Mouse (Mus musculus) midbrain, embryonic 16.5 days (tissue): ENCODE data around the gene Sox6. TPM values are rescaled to one million over a fixed set of nuclear protein-coding genes. Genes with fewer than 3 reads are reported as not detected.

Source experiments
- ATAC-seq: fragments of 200-750 bp; cut with Nextera tagmentation; 2 replicates; pipeline ENCODE4 v1.8.0; 2017; ENCODE audit warnings: moderate TSS enrichment
- H3K27ac ChIP-seq: fragments of 300-500 bp; sonication (generic); 2 replicates; pipeline ENCODE4 v1.5.1; 2014; ENCODE audit warnings: mild to moderate bottlenecking, low read length, mixed read lengths
- H3K27me3 ChIP-seq: fragments of 300-500 bp; sonication (generic); 2 replicates; pipeline ENCODE4 v1.6.1; 2014; ENCODE audit warnings: low read depth, low read length, mixed read lengths; ENCODE audit not compliant: control insufficient read depth, insufficient read depth
- H3K36me3 ChIP-seq: fragments of 300-500 bp; sonication (generic); 2 replicates; pipeline ENCODE4 v1.6.1; 2014; ENCODE audit warnings: mild to moderate bottlenecking, low read length, moderate library complexity, mixed read lengths; ENCODE audit not compliant: control insufficient read depth, insufficient read depth
- H3K4me1 ChIP-seq: fragments of 300-500 bp; sonication (generic); 2 replicates; pipeline ENCODE4 v1.6.1; 2014; ENCODE audit warnings: mild to moderate bottlenecking, low read length, mixed read lengths; ENCODE audit not compliant: control insufficient read depth, insufficient read depth
- H3K4me2 ChIP-seq: fragments of 300-500 bp; sonication (generic); 2 replicates; pipeline ENCODE4 v1.6.1; 2014; ENCODE audit warnings: mild to moderate bottlenecking, low read length, mixed read lengths
- H3K4me3 ChIP-seq: fragments of 300-500 bp; sonication (generic); 2 replicates; pipeline ENCODE4 v1.5.1; 2014; ENCODE audit warnings: low read depth, mild to moderate bottlenecking, low read length, moderate library complexity, mixed read lengths
- H3K9ac ChIP-seq: fragments of 300-500 bp; sonication (generic); 2 replicates; pipeline ENCODE4 v1.6.1; 2014; ENCODE audit warnings: low read depth, low read length, mixed read lengths
- H3K9me3 ChIP-seq: fragments of 300-500 bp; sonication (generic); replicated peaks from 2 replicates; pipeline ENCODE4 v1.6.1; 2014; ENCODE audit warnings: mild to moderate bottlenecking, low read length, mixed read lengths; ENCODE audit not compliant: control insufficient read depth, poor library complexity, severe bottlenecking
- WGBS: fragments of 180-500 bp; shearing (Covaris S2); extraction: QIAGEN DNeasy Blood & Tissue Kit; methylation state at CpG from one replicate; pipeline ENCODE4 v1.1.7; 2014; 5-methylcytosine and 5-hydroxymethylcytosine counted together
- polyA plus RNA-seq: library from polyadenylated mRNA; unstranded; fragments of >200 nt; fragmentation: Nextera tagmentation; extraction: Ambion mirVana; gene quantifications from 2 replicates; pipeline ENCODE4 v1.2.1, GENCODE M21; 2015

Sox6 gene
- polyA plus RNA-seq, 1 experiment from 2014 or later = 47.2 TPM

GRCm38 (mm10) chr7:115794139-115794858, 244.3 kb downstream of the Sox6 start:
- Histone ChIP-seq H3K9ac (no peak overlapping the region), H3K27me3 (no peaks in the 10 kb centered on the region), H3K4me3 (no peak overlapping the region), H3K9me3 (no peaks in the 10 kb centered on the region), H3K36me3 (no peaks in the 10 kb centered on the region), H3K4me2 (no peak overlapping the region), H3K27ac (no peak overlapping the region), H3K4me1 (0 out of 2 replicates have a peak, but pooled peaks cover 2% of the 10 kb centered on the region)
- 93% methylated on average over 4 of the region's 4 CpGs for WGBS
- ATAC-seq = no peak

- 0 out of 2 replicates have a peak, but pooled peaks cover 2% of the 10 kb centered on the region for H3K4me1 ChIP-seq
- H3K27me3 ChIP-seq = no peaks in the 10 kb centered on the region
- no peaks in the 10 kb centered on the region for H3K36me3 ChIP-seq
- no peak overlapping the region for H3K27ac ChIP-seq
- H3K9me3 ChIP-seq = no peaks in the 10 kb centered on the region
- no peak overlapping the region for H3K4me3 ChIP-seq
- no peak overlapping the region for H3K9ac ChIP-seq
- 42% methylated on average over 2 of the region's 2 CpGs for WGBS
- ATAC-seq = no peak
- no peak overlapping the region for H3K4me2 ChIP-seq
These were observed 245.8 kb downstream of the Sox6 start for GRCm38 (mm10) chr7:115792841-115793240.

GRCm38 (mm10) chr7:115789116-115789823, 249.3 kb downstream of the Sox6 start:
- Histone ChIP-seq H3K27ac (no peak overlapping the region), H3K9me3 (no peaks in the 10 kb centered on the region), H3K36me3 (no peaks in the 10 kb centered on the region), H3K9ac (no peak overlapping the region), H3K4me2 (no peak overlapping the region), H3K4me3 (no peak overlapping the region), H3K4me1 (0 out of 2 replicates have a peak, but pooled peaks cover 2% of the 10 kb centered on the region), H3K27me3 (no peaks in the 10 kb centered on the region)
- ATAC-seq = no peak
- 78% methylated on average over 5 of the region's 5 CpGs for WGBS

GRCm38 (mm10) chr7:115783982-115784917, 254.3 kb downstream of the Sox6 start:
- H3K27me3 ChIP-seq = no peaks in the 10 kb centered on the region
- no peak overlapping the region for H3K4me3 ChIP-seq
- H3K9me3 ChIP-seq = no peaks in the 10 kb centered on the region
- H3K27ac ChIP-seq = no peak overlapping the region
- no peak overlapping the region for H3K4me2 ChIP-seq
- no peak for ATAC-seq
- no peaks in the 10 kb centered on the region for H3K36me3 ChIP-seq
- 95% methylated on average over 8 of the region's 8 CpGs for WGBS
- H3K4me1 ChIP-seq = no peaks in the 10 kb centered on the region
- no peak overlapping the region for H3K9ac ChIP-seq

- no peak for ATAC-seq
- Histone ChIP-seq H3K4me3 (no peak overlapping the region), H3K27ac (no peak overlapping the region), H3K9me3 (no peaks in the 10 kb centered on the region), H3K36me3 (no peaks in the 10 kb centered on the region), H3K4me1 (peaks cover 9% of the 10 kb centered on the region), H3K9ac (no peak overlapping the region), H3K27me3 (no peaks in the 10 kb centered on the region), H3K4me2 (no peak overlapping the region)
- 92% methylated on average over 4 of the region's 4 CpGs for WGBS
These were observed 258.4 kb downstream of the Sox6 start for GRCm38 (mm10) chr7:115780148-115780547.

- H3K9me3 ChIP-seq = no peaks in the 10 kb centered on the region
- no peaks in the 10 kb centered on the region for H3K36me3 ChIP-seq
- ATAC-seq = no peak
- no peak overlapping the region for H3K4me2 ChIP-seq
- 98% methylated on average over 2 of the region's 2 CpGs for WGBS
- no peak overlapping the region for H3K4me3 ChIP-seq
- no peak overlapping the region for H3K9ac ChIP-seq
- peaks cover 9% of the 10 kb centered on the region for H3K4me1 ChIP-seq
- no peaks in the 10 kb centered on the region for H3K27me3 ChIP-seq
- H3K27ac ChIP-seq = no peak overlapping the region
These were observed 259.1 kb downstream of the Sox6 start for GRCm38 (mm10) chr7:115779544-115779943.

- WGBS = 29% methylated on average over 7 of the region's 7 CpGs
- H3K27me3 ChIP-seq = no peaks in the 10 kb centered on the region
- H3K4me3 ChIP-seq = no peak overlapping the region
- no peaks in the 10 kb centered on the region for H3K9me3 ChIP-seq
- no peaks in the 10 kb centered on the region for H3K36me3 ChIP-seq
- H3K27ac ChIP-seq = no peak overlapping the region
- no peak for ATAC-seq
- H3K4me2 ChIP-seq = peak overlapping the region; percentile 28
- peaks cover 9% of the 10 kb centered on the region for H3K4me1 ChIP-seq
- no peak overlapping the region for H3K9ac ChIP-seq
These were observed 261.9 kb downstream of the Sox6 start for GRCm38 (mm10) chr7:115776736-115777135.

GRCm38 (mm10) chr7:115776324-115776723, 262.3 kb downstream of the Sox6 start:
- Histone ChIP-seq H3K27ac (no peak overlapping the region; the same call in 1 of the 2 replicates), H3K9ac (no peak overlapping the region), H3K36me3 (no peaks in the 10 kb centered on the region), H3K4me1 (peaks cover 9% of the 10 kb centered on the region), H3K4me2 (no peak overlapping the region), H3K27me3 (no peaks in the 10 kb centered on the region), H3K9me3 (no peaks in the 10 kb centered on the region), H3K4me3 (no peak overlapping the region)
- no peak for ATAC-seq
- 20% methylated on average over 5 of the region's 5 CpGs for WGBS
